Mouse (Mus musculus) CD4-positive helper T cell, adult 2 months (primary cell): ENCODE data around the gene Mkks.

Source experiments
- DNase-seq: peaks from one replicate; pipeline ENCODE4 v3.0.0-alpha.2; 2012; ENCODE audit warnings: low read depth, missing footprints, low spot score

The Mkks gene

DNA sequence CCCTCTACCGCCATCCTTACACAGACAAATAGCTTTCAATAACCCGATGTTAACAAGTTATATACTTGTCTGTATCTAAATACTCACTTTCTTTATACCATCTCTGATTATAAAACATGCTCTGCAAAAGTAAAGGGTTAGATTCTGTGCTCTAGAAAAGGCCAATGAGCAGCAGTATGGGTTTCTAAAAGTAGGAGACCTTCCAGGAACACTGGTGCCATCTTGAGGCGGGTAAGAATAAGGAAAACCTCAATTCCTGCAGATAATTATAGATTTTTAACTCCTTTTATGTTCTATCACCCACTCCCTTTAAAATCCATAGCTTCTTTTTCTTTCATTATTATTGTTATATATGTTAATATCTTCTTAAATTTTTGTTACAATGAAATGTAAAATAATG lies 55.3 kb downstream of the Mkks start:
- DNase-seq, result no peak

DNA sequence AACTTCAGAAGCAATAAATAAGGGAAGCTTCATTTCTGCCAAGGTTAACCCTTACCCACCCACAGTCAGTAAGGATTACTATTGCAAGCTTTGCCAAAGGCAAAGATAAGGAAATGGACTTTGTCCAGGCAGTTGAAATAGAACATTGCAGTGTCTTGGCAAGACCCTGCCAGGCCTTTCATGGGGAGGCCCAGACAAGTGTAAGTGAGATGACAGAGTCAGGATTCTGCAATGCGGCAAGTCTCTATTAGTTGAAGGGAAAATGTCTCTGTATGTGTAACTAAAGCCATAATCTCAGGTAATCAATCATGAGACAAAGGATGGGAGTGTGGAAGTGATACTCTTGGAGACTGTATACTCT lies 56.5 kb downstream of the Mkks start:
- no peak for DNase-seq

DNA sequence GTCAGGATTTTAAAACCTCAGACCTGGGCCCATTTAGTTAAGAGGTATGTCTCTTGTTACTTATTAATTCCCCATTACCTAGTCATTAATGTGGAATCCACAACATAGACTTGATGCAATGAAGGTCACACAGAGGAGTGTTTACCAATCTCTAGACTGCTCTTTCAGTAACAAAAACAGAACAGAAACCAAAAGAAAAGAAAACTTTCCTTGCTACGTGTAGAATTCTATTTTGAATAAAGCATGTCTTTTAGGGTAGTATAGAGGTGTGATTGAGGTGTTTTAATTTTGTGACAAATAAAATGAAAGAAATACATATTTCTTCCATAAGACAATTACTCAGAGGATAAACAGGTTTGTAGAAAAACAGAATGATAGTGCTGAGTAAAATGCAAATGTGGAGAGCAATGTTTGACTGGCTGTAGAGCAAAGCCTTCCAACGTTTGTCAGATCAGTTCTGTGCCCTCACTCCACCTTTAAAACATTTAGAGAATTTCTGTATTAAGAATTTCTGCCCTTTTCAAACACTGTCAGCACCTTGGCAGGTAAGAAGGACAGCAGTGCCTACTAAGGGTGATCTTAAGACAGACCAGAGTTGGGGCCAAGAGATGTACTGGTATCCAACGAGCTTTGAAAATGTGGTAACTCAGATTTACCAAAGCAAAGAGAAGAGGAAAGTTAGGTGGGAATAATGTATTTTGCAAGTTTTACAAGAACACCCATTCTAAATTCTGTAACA lies 57.0 kb downstream of the Mkks start:
- no peak for DNase-seq

DNA sequence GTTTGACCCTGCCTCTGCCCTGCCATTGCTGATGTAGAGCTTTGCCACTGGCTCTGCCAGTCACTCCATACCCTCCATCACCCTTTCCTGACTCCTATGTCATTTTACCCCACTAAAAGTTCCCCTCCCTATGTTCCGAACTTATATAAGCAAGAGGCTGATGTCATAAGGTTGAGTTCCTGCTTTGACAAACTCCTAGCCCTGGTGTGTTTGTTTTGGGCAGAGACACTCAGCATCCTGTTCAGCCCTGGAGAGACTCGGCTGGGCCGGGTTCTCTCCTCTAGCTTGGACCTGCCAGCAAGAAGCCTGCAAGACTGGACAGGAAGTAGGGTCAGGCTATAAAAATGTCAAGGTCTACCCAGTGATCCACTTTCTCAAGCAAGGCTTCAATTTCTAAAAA lies 58.3 kb downstream of the Mkks start:
- no peak for DNase-seq

DNA sequence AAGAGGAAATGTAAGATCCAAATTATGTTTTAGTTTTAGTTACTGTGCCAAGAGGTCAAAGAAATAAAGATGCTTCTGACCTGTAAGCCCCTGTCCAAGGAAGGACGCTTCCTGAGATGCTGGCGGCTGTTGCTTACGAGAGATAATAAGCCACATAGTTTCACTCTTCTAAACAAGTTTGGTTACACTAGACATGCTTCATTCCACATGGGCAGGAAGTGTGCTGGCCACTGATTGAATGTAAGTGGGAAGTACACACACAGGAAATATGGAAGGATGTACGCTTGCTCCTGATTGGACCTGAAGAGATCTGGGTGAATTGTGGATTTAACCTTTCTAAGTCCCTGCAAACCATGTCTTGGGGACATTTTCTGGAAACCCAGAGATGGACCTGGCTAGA lies 63.6 kb downstream of the Mkks start:
- DNase-seq, result no peak
